20 mouse cellular contexts compared by ENCODE assay signal in genomic region chr14:118686861-118687260, GRCm38 (mm10). TPM values are rescaled to one million over a fixed set of nuclear protein-coding genes. Genes with fewer than 3 reads are reported as not detected.
DNase-seq lines count a peak whose midpoint lies in the region; ATAC-seq and TF ChIP-seq lines count a peak whose summit lies in the region.
"Had no signal": no experiment of that assay in that cellular context is flagged by ENCODE, and none has a peak within 500 bp of the region (broad histone marks: within the 10 kb centered on the region; RNA-seq: fewer than 3 reads in every experiment).

No protein-coding gene starts in this region.

- H3K27ac ChIP-seq in kidney, embryonic 16.5 days (ENCODE audit: low read length): peak overlapping the region; percentile 61
- H3K27ac ChIP-seq in embryonic facial prominence, embryonic 10.5 days (replicated peaks): 0 out of 2 replicates have a peak overlapping the region, but pooled peaks have one; percentile 19
- H3K27ac ChIP-seq in limb, embryonic 14.5 days (replicated peaks; ENCODE audit: low read depth, low read length): no peak overlapping the region
- H3K27ac ChIP-seq: hindbrain, embryonic 15.5 days; left cerebral cortex, adult 2 months; neural tube, embryonic 13.5 days had no signal

- no peaks in the 10 kb centered on the region for H3K36me3 ChIP-seq in kidney, embryonic 16.5 days (ENCODE audit: insufficient read depth, low read length)
- H3K36me3 ChIP-seq in embryonic facial prominence, embryonic 10.5 days (replicated peaks): no peaks in the 10 kb centered on the region
- H3K36me3 ChIP-seq in limb, embryonic 14.5 days (ENCODE audit: control insufficient read depth, insufficient read depth, low read length): no peaks in the 10 kb centered on the region
- H3K36me3 ChIP-seq: hindbrain, embryonic 15.5 days; neural tube, embryonic 13.5 days had no signal

- no peak for TF ChIP-seq POLR2A in limb, embryonic 14.5 days (IDR thresholded peaks at IDR 0.05; ENCODE audit: borderline replicate concordance, extremely low read depth, insufficient read depth, insufficient read length)

- H3K9ac ChIP-seq in kidney, embryonic 16.5 days (replicated peaks; ENCODE audit: low read length): peak overlapping the region; percentile 47
- no peak overlapping the region for H3K9ac ChIP-seq in limb, embryonic 14.5 days (ENCODE audit: low read depth, low read length, severe bottlenecking)
- H3K9ac ChIP-seq: forebrain, postnatal 0 days; hindbrain, embryonic 15.5 days; liver, postnatal 0 days; neural tube, embryonic 13.5 days had no signal

- H3K4me1 ChIP-seq in kidney, embryonic 16.5 days (ENCODE audit: insufficient read depth, low read length): peaks cover 22% of the 10 kb centered on the region
- H3K4me1 ChIP-seq in embryonic facial prominence, embryonic 10.5 days: peaks cover 39% of the 10 kb centered on the region
- H3K4me1 ChIP-seq in limb, embryonic 14.5 days (ENCODE audit: control insufficient read depth, insufficient read depth, low read length): peaks cover 21% of the 10 kb centered on the region

- no peaks in the 10 kb centered on the region for H3K27me3 ChIP-seq in kidney, embryonic 16.5 days (ENCODE audit: insufficient read depth, low read length)
- no peaks in the 10 kb centered on the region for H3K27me3 ChIP-seq in Patski
- H3K27me3 ChIP-seq in embryonic facial prominence, embryonic 10.5 days (replicated peaks; ENCODE audit: low read depth, poor library complexity, severe bottlenecking): no peaks in the 10 kb centered on the region
- H3K27me3 ChIP-seq in limb, embryonic 14.5 days (ENCODE audit: control insufficient read depth, insufficient read depth, low read length): no peaks in the 10 kb centered on the region
- H3K27me3 ChIP-seq: hindbrain, embryonic 15.5 days; neural tube, embryonic 13.5 days had no signal

- TF ChIP-seq CTCF in Patski (IDR thresholded peaks at IDR 0.05): no peak

- ATAC-seq in kidney, embryonic 16.5 days (ENCODE audit: low FRiP score, low TSS enrichment): peak; percentile 32; the same call in 1 of the 2 replicates
- ATAC-seq in Patski: peak; percentile 63
- ATAC-seq in limb, embryonic 14.5 days (ENCODE audit: low FRiP score, low read depth): peak; percentile 53; the same call in 1 of the 2 replicates
- ATAC-seq: activated CD4-positive, CD25-positive, alpha-beta regulatory T cell, adult 4 months; forebrain, postnatal 0 days; liver, postnatal 0 days had no signal

- DNase-seq in kidney, adult 11 months: no peak
- no peak for DNase-seq in Patski (ENCODE audit: low read depth, low spot score)
- DNase-seq in embryonic facial prominence, embryonic 10.5 days (ENCODE audit: low spot score): peak; percentile 38
- peak; percentile 28 for DNase-seq in limb, embryonic 14.5 days (ENCODE audit: low spot score)
- no peak for DNase-seq in T-cell, adult 2 months (ENCODE audit: low spot score)
- no peak for DNase-seq in natural killer cell, adult 2 months (ENCODE audit: low spot score in 2 of 2)
- DNase-seq in layer of hippocampus, adult 11-12 months (ENCODE audit: low spot score): no peak
- DNase-seq: adrenal gland, postnatal 36 days; cerebellum, adult 9-10 months; forebrain, postnatal 0 days; gastrocnemius, postnatal 14 days; kidney, adult 2 months; liver; liver, postnatal 0 days; thymus, postnatal 4 days had no signal

- 58% methylated on average over 5 of the region's 5 CpGs for WGBS in kidney, embryonic 16.5 days
- 79% methylated on average over 5 of the region's 5 CpGs for WGBS in embryonic facial prominence, embryonic 10.5 days
- WGBS in limb, embryonic 14.5 days: 44% methylated on average over 5 of the region's 5 CpGs

- in situ Hi-C loops in Patski (cut with MboI; ENCODE audit: low pct_unique_long_range_greater_than_20kb): no loop called here

- peak overlapping the region; percentile 15; the same call in 1 of the 2 replicates for H3K4me3 ChIP-seq in kidney, embryonic 16.5 days (ENCODE audit: low read length)
- no peak overlapping the region for H3K4me3 ChIP-seq in embryonic facial prominence, embryonic 10.5 days
- 0 out of 2 replicates have a peak overlapping the region, but pooled peaks have one; percentile 7 for H3K4me3 ChIP-seq in limb, embryonic 14.5 days (replicated peaks; ENCODE audit: low read length)
- H3K4me3 ChIP-seq: hindbrain, embryonic 15.5 days; left cerebral cortex, adult 2 months; neural tube, embryonic 13.5 days had no signal

- peak overlapping the region; percentile 44 for H3K4me2 ChIP-seq in kidney, embryonic 16.5 days (replicated peaks; ENCODE audit: low read depth, low read length)
- peak overlapping the region; percentile 32; the same call in 1 of the 2 replicates for H3K4me2 ChIP-seq in limb, embryonic 14.5 days (replicated peaks; ENCODE audit: low read depth, low read length, severe bottlenecking)
- H3K4me2 ChIP-seq: hindbrain, embryonic 15.5 days; neural tube, embryonic 13.5 days had no signal

- POLR2A ChIA-PET in Patski (lab: Charles Lee): no interaction called here

- CTCF ChIA-PET in Patski (lab: Charles Lee): no interaction called here

- no peaks in the 10 kb centered on the region for H3K9me3 ChIP-seq in kidney, embryonic 16.5 days (ENCODE audit: low read length)
- H3K9me3 ChIP-seq in embryonic facial prominence, embryonic 10.5 days: no peaks in the 10 kb centered on the region
- no peaks in the 10 kb centered on the region for H3K9me3 ChIP-seq in limb, embryonic 14.5 days (ENCODE audit: control insufficient read depth, low read length)
- H3K9me3 ChIP-seq: hindbrain, embryonic 15.5 days; neural tube, embryonic 13.5 days had no signal

RNA-seq across cellular contexts. Expression of gene Abcc4, which starts 19.2 kb away (rescaled TPM):
- 7.4 and 7.9 TPM in 2 replicates for polyA plus RNA-seq in kidney, embryonic 16.5 days (2015; fragmentation: Nextera tagmentation; extraction: Ambion mirVana)
- 52.8 TPM for polyA plus RNA-seq in Patski (2021)
- 2.6 and 3.2 TPM in 2 replicates for polyA plus RNA-seq in embryonic facial prominence, embryonic 10.5 days (2016; fragmentation: Nextera tagmentation; extraction: Ambion mirVana)
- polyA plus RNA-seq in limb, embryonic 14.5 days (2012; rRNA removed): 1.3 and 2.1 TPM in 2 replicates
- 2.1 and 2.2 TPM in 2 replicates for polyA plus RNA-seq in limb, embryonic 14.5 days (2014; fragmentation: Nextera tagmentation; extraction: Ambion mirVana)

Comparison
In these comparisons a context has a peak if more than half of its experiments do, and no peak if none do; other contexts are left out.
1. DNase-seq: peak in embryonic facial prominence, embryonic 10.5 days (single experiment) and limb, embryonic 14.5 days (single experiment); none in kidney, adult 11 months (single experiment), Patski (single experiment), T-cell, adult 2 months (single experiment), natural killer cell, adult 2 months (0 of 2) and layer of hippocampus, adult 11-12 months (single experiment).
2. Peak in every context shown above with its lines, with median percentiles within 50 percentile points of each other: ATAC-seq.